Mouse (Mus musculus): ENCODE measurements at regions not wholly inside any gene's neighbourhood (a gene's known extent, or its start where the extent isn't known, plus 50 kb on each side); places are given as distances from the start of the nearest gene placed in this dataset.

GRCm38 (mm10) chr2:75456272-75456671 is 202.8 kb upstream of the Hnrnpa3 start:
- no peak for DNase-seq (ENCODE audit: low spot score)

GRCm38 (mm10) chr2:75457423-75457822 is 201.6 kb upstream of the Hnrnpa3 start:
- no peak for DNase-seq (ENCODE audit: low spot score)

GRCm38 (mm10) chr2:75458898-75459297 is 200.2 kb upstream of the Hnrnpa3 start:
- no peak for DNase-seq (ENCODE audit: low spot score)

- DNase-seq (ENCODE audit: low spot score): no peak
Measured at GRCm38 (mm10) chr2:75460419-75460818, 198.6 kb upstream of the Hnrnpa3 start.

GRCm38 (mm10) chr2:75461019-75461418 is 198.0 kb upstream of the Hnrnpa3 start:
- no peak for DNase-seq (ENCODE audit: low spot score)

GRCm38 (mm10) chr2:75461421-75461991 is 197.6 kb upstream of the Hnrnpa3 start:
- no peak for DNase-seq (ENCODE audit: low spot score)

GRCm38 (mm10) chr2:75462030-75462671 is 196.9 kb upstream of the Hnrnpa3 start:
- DNase-seq (ENCODE audit: low spot score): no peak

- no peak for DNase-seq (ENCODE audit: low spot score)
Measured at GRCm38 (mm10) chr2:75463091-75463490, 196.0 kb upstream of the Hnrnpa3 start.

- no peak for DNase-seq (ENCODE audit: low spot score)
Measured at GRCm38 (mm10) chr2:75464429-75464828, 194.6 kb upstream of the Hnrnpa3 start.

- no peak for DNase-seq (ENCODE audit: low spot score)
Measured at GRCm38 (mm10) chr2:75468851-75469250, 190.2 kb upstream of the Hnrnpa3 start.

- DNase-seq (ENCODE audit: low spot score): no peak
Measured at GRCm38 (mm10) chr2:75469958-75470687, 188.9 kb upstream of the Hnrnpa3 start.

GRCm38 (mm10) chr2:75470688-75471054 is 188.4 kb upstream of the Hnrnpa3 start:
- DNase-seq (ENCODE audit: low spot score): no peak

GRCm38 (mm10) chr2:75472489-75472888 is 186.6 kb upstream of the Hnrnpa3 start:
- no peak for DNase-seq (ENCODE audit: low spot score)

- no peak for DNase-seq (ENCODE audit: low spot score)
Measured at GRCm38 (mm10) chr2:75474509-75474908, 184.6 kb upstream of the Hnrnpa3 start.

- no peak for DNase-seq (ENCODE audit: low spot score)
Measured at GRCm38 (mm10) chr2:75476350-75476749, 182.7 kb upstream of the Hnrnpa3 start.

- DNase-seq (ENCODE audit: low spot score): no peak
Measured at GRCm38 (mm10) chr2:75477076-75477475, 182.0 kb upstream of the Hnrnpa3 start.

- no peak for DNase-seq (ENCODE audit: low spot score)
Measured at GRCm38 (mm10) chr2:75479546-75479945, 179.5 kb upstream of the Hnrnpa3 start.

GRCm38 (mm10) chr2:75481863-75482262 is 177.2 kb upstream of the Hnrnpa3 start:
- no peak for DNase-seq (ENCODE audit: low spot score)

- no peak for DNase-seq (ENCODE audit: low spot score)
Measured at GRCm38 (mm10) chr2:75482484-75482883, 176.6 kb upstream of the Hnrnpa3 start.

- no peak for DNase-seq (ENCODE audit: low spot score)
Measured at GRCm38 (mm10) chr2:75484951-75485350, 174.1 kb upstream of the Hnrnpa3 start.

GRCm38 (mm10) chr2:75491150-75491549 is 167.9 kb upstream of the Hnrnpa3 start:
- no peak for DNase-seq (ENCODE audit: low spot score)

GRCm38 (mm10) chr2:75491789-75492500 is 167.1 kb upstream of the Hnrnpa3 start:
- no peak for DNase-seq (ENCODE audit: low spot score)

- no peak for DNase-seq (ENCODE audit: low spot score)
Measured at GRCm38 (mm10) chr2:75492501-75492898, 166.6 kb upstream of the Hnrnpa3 start.
